Mouse (Mus musculus) MEL (cell line): Measurements from ENCODE around the gene Rbm18.

ENCODE experiments used
- BHLHE40 ChIP-seq: IDR thresholded peaks from 2 replicates; pipeline ENCODE4 v1.6.1; 2012; ENCODE audit warnings: low read depth, mild to moderate bottlenecking, inconsistent platforms, low read length, improper control_type of control experiment, borderline replicate concordance
- CTCF ChIP-seq, 3 experiments: IDR thresholded peaks in 2 of 3; conservative IDR thresholded peaks in 1 of 3; 2 replicates each; pipeline ENCODE4 v1.5.1; 2011 to 2012; ENCODE audit warnings: low read length in 3 of 3, low read depth in 2 of 3, mild to moderate bottlenecking in 2 of 3, improper control_type of control experiment in 1 of 3, inconsistent platforms in 1 of 3, mixed read lengths in 1 of 3, moderate library complexity in 1 of 3; ENCODE audit not compliant: control insufficient read depth in 1 of 3, insufficient read depth in 1 of 3, poor library complexity in 1 of 3, severe bottlenecking in 1 of 3
- EP300 ChIP-seq, 2 experiments: IDR thresholded peaks; 2 replicates each; pipeline ENCODE4 v1.6.1; 2011; ENCODE audit warnings: improper control_type of control experiment in 2 of 2, low read length in 2 of 2, low read depth in 1 of 2, mild to moderate bottlenecking in 1 of 2
- ETS1 ChIP-seq: IDR thresholded peaks from 2 replicates; pipeline ENCODE4 v1.6.1; 2012; ENCODE audit warnings: low read depth, mild to moderate bottlenecking, inconsistent platforms, low read length, improper control_type of control experiment, moderate library complexity
- MAX ChIP-seq: IDR thresholded peaks from 2 replicates; pipeline ENCODE4 v1.6.1; 2011; ENCODE audit warnings: low read length, improper control_type of control experiment
- NELFE ChIP-seq: IDR thresholded peaks from 2 replicates; pipeline ENCODE4 v1.6.1; 2011; ENCODE audit warnings: low read depth, low read length, improper control_type of control experiment
- NRF1 ChIP-seq: IDR thresholded peaks from 2 replicates; pipeline ENCODE4 v1.6.1; 2014; ENCODE audit warnings: low read depth, mild to moderate bottlenecking, inconsistent platforms, low read length, improper control_type of control experiment, moderate library complexity; ENCODE audit not compliant: poor library complexity, insufficient read depth, severe bottlenecking
- POLR2A ChIP-seq, 2 experiments: IDR thresholded peaks; 2 replicates each; pipeline ENCODE4 v1.6.1; 2011 to 2012; ENCODE audit warnings: low read length in 2 of 2, mild to moderate bottlenecking in 2 of 2, control low read depth in 1 of 2, improper control_type of control experiment in 1 of 2, low read depth in 1 of 2, moderate library complexity in 1 of 2; ENCODE audit not compliant: control insufficient read depth in 1 of 2, insufficient read depth in 1 of 2, poor library complexity in 1 of 2
- POLR2AphosphoS2 ChIP-seq: IDR thresholded peaks from 2 replicates; pipeline ENCODE4 v1.6.1; 2011; ENCODE audit warnings: low read length, improper control_type of control experiment
- SMC3 ChIP-seq: IDR thresholded peaks from 2 replicates; pipeline ENCODE4 v1.6.1; 2011; ENCODE audit warnings: low read depth, low read length, improper control_type of control experiment
- TAL1 ChIP-seq: IDR thresholded peaks from 2 replicates; pipeline ENCODE4 v1.6.1; 2012; ENCODE audit warnings: mild to moderate bottlenecking, inconsistent platforms, low read length, moderate library complexity, mixed read lengths
- USF1 ChIP-seq: IDR thresholded peaks from 2 replicates; pipeline ENCODE4 v1.6.1; 2014; ENCODE audit warnings: low read depth, mild to moderate bottlenecking, inconsistent platforms, low read length, improper control_type of control experiment, moderate library complexity
- ZC3H11A ChIP-seq: IDR thresholded peaks from 2 replicates; pipeline ENCODE4 v1.6.1; 2012; ENCODE audit warnings: low read depth, mild to moderate bottlenecking, inconsistent platforms, low read length, improper control_type of control experiment

DNA sequence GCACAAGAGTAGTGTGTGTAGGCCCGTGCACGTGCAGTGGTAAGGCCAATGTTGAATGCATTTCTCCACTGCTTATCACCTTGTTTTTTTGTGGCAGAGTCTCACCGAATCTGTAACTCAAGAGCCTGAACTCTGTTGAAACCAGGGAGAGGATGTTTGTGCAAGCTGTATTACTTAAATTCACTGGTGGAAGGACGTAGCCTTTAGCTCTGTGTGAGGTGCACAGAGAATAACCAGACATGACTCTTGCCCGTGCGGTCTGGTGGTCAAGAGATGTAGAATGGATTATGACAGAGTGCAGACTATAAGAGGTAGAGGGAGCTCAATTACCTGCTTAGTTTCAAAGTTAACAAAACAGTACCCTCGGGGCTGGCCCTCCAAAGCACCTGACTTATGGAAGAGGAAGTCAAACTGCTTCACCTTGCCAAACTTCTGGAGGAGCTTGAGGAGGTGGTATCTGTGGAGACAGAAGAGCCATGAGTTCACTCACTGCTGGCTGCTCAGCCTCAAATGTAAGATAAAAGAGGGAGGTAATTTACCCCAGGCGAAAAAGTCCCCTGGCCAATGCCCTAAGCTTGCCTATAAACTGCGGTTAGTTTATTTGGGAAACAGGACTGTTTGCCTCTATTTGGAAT, 9.7 kb downstream of the Rbm18 start:
- TF ChIP-seq POLR2AphosphoS2 (no peak), MAX (no peak), CTCF (IDR thresholded peaks at IDR 0.05 in 2 of 3, conservative IDR thresholded peaks at IDR 0.05 in 1 of 3; ENCODE audit: control insufficient read depth in 1 of 3, insufficient read depth in 1 of 3, low read depth in 2 of 3, low read length in 3 of 3, poor library complexity in 1 of 3, severe bottlenecking in 1 of 3) (no peak), EP300 (IDR thresholded peaks at IDR 0.05; ENCODE audit: low read depth in 1 of 2, low read length in 2 of 2) (no peak), USF1 (no peak), NELFE (no peak), NRF1 (no peak), POLR2A (IDR thresholded peaks at IDR 0.05; ENCODE audit: control insufficient read depth in 1 of 2, insufficient read depth in 1 of 2, low read depth in 1 of 2, low read length in 2 of 2, poor library complexity in 1 of 2) (no peak), BHLHE40 (no peak), SMC3 (no peak), ZC3H11A (no peak), ETS1 (no peak), TAL1 (no peak)
